Mouse (Mus musculus) midbrain, embryonic 16.5 days (tissue): ENCODE results near the gene Arhgef15. TPM values are rescaled to one million over a fixed set of nuclear protein-coding genes. Genes with fewer than 3 reads are reported as not detected.
"Not testable (repeated sequence)": the region's sequence is repeated elsewhere in the genome, so short reads cannot be mapped to it uniquely, and the experiment has no call there.

Experiments used
- ATAC-seq: fragments of 200-750 bp; cut with Nextera tagmentation; 2 replicates; pipeline ENCODE4 v1.8.0; 2017; ENCODE audit warnings: moderate TSS enrichment
- H3K27ac ChIP-seq: fragments of 300-500 bp; sonication (generic); 2 replicates; pipeline ENCODE4 v1.5.1; 2014; ENCODE audit warnings: mild to moderate bottlenecking, low read length, mixed read lengths
- H3K27me3 ChIP-seq: fragments of 300-500 bp; sonication (generic); 2 replicates; pipeline ENCODE4 v1.6.1; 2014; ENCODE audit warnings: low read depth, low read length, mixed read lengths; ENCODE audit not compliant: control insufficient read depth, insufficient read depth
- H3K36me3 ChIP-seq: fragments of 300-500 bp; sonication (generic); 2 replicates; pipeline ENCODE4 v1.6.1; 2014; ENCODE audit warnings: mild to moderate bottlenecking, low read length, moderate library complexity, mixed read lengths; ENCODE audit not compliant: control insufficient read depth, insufficient read depth
- H3K4me1 ChIP-seq: fragments of 300-500 bp; sonication (generic); 2 replicates; pipeline ENCODE4 v1.6.1; 2014; ENCODE audit warnings: mild to moderate bottlenecking, low read length, mixed read lengths; ENCODE audit not compliant: control insufficient read depth, insufficient read depth
- H3K4me2 ChIP-seq: fragments of 300-500 bp; sonication (generic); 2 replicates; pipeline ENCODE4 v1.6.1; 2014; ENCODE audit warnings: mild to moderate bottlenecking, low read length, mixed read lengths
- H3K4me3 ChIP-seq: fragments of 300-500 bp; sonication (generic); 2 replicates; pipeline ENCODE4 v1.5.1; 2014; ENCODE audit warnings: low read depth, mild to moderate bottlenecking, low read length, moderate library complexity, mixed read lengths
- H3K9ac ChIP-seq: fragments of 300-500 bp; sonication (generic); 2 replicates; pipeline ENCODE4 v1.6.1; 2014; ENCODE audit warnings: low read depth, low read length, mixed read lengths
- H3K9me3 ChIP-seq: fragments of 300-500 bp; sonication (generic); replicated peaks from 2 replicates; pipeline ENCODE4 v1.6.1; 2014; ENCODE audit warnings: mild to moderate bottlenecking, low read length, mixed read lengths; ENCODE audit not compliant: control insufficient read depth, poor library complexity, severe bottlenecking
- WGBS: fragments of 180-500 bp; shearing (Covaris S2); extraction: QIAGEN DNeasy Blood & Tissue Kit; methylation state at CpG from one replicate; pipeline ENCODE4 v1.1.7; 2014; 5-methylcytosine and 5-hydroxymethylcytosine counted together
- polyA plus RNA-seq: library from polyadenylated mRNA; unstranded; fragments of >200 nt; fragmentation: Nextera tagmentation; extraction: Ambion mirVana; gene quantifications from 2 replicates; pipeline ENCODE4 v1.2.1, GENCODE M21; 2015

Arhgef15 gene
- polyA plus RNA-seq, 1 experiment from 2014 or later, result 30.5 TPM

DNA sequence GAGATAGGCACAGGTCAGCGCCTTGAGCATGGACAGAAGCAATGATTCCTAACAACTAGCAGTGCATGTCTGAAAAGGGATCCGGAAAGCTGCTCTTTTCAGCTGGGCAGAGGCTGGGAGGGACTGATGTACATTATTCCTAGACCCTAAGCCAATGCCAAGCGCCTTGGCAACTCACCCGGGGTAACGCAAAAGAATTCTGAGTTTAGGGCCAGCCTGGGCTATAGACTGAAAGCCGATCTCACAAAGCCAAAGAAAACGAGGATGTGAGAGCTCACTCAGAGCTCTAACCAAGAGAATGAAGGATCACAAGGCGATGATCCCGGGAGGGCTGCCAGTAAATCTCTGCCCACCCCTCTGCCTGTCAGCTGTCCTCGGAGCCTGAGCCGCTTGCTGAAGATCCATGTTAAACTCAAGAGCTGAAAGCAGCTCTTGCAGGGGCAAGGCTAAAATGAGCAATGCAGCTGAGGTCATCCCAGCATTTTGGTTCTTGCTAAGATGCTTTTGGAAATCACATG lies 30.1 kb upstream of the Arhgef15 start:
- H3K4me3 ChIP-seq, result no peak overlapping the region
- 86% methylated on average over 11 of the region's 11 CpGs for WGBS
- H3K4me1 ChIP-seq, result no peaks in the 10 kb centered on the region
- ATAC-seq, result no peak
- no peak overlapping the region for H3K27ac ChIP-seq
- H3K9me3 ChIP-seq, result no peaks in the 10 kb centered on the region
- peaks cover 31% of the 10 kb centered on the region for H3K36me3 ChIP-seq
- H3K27me3 ChIP-seq, result no peaks in the 10 kb centered on the region
- no peak overlapping the region for H3K4me2 ChIP-seq
- no peak overlapping the region for H3K9ac ChIP-seq

GRCm38 (mm10) chr11:68982639-68983369 lies 25.5 kb upstream of the Arhgef15 start:
- no peak overlapping the region for H3K4me2 ChIP-seq
- 36% methylated on average over 4 of the region's 4 CpGs for WGBS
- H3K4me1 ChIP-seq, result no peaks in the 10 kb centered on the region
- no peaks in the 10 kb centered on the region for H3K9me3 ChIP-seq
- no peak overlapping the region for H3K27ac ChIP-seq
- H3K27me3 ChIP-seq, result no peaks in the 10 kb centered on the region
- no peaks in the 10 kb centered on the region; the same call in 1 of the 2 replicates for H3K36me3 ChIP-seq
- 0 out of 2 replicates have a peak, but pooled peaks have one; percentile 60 for ATAC-seq
- no peak overlapping the region for H3K4me3 ChIP-seq
- no peak overlapping the region for H3K9ac ChIP-seq

GRCm38 (mm10) chr11:68980919-68981318 lies 23.6 kb upstream of the Arhgef15 start:
- no peak overlapping the region for H3K4me3 ChIP-seq
- H3K36me3 ChIP-seq, result no peaks in the 10 kb centered on the region
- H3K9ac ChIP-seq, result no peak overlapping the region
- H3K27ac ChIP-seq, result no peak overlapping the region
- no peak overlapping the region for H3K4me2 ChIP-seq
- 79% methylated on average over 3 of the region's 3 CpGs for WGBS
- no peaks in the 10 kb centered on the region for H3K9me3 ChIP-seq
- H3K4me1 ChIP-seq, result no peaks in the 10 kb centered on the region
- H3K27me3 ChIP-seq, result no peaks in the 10 kb centered on the region
- ATAC-seq, result no peak

DNA sequence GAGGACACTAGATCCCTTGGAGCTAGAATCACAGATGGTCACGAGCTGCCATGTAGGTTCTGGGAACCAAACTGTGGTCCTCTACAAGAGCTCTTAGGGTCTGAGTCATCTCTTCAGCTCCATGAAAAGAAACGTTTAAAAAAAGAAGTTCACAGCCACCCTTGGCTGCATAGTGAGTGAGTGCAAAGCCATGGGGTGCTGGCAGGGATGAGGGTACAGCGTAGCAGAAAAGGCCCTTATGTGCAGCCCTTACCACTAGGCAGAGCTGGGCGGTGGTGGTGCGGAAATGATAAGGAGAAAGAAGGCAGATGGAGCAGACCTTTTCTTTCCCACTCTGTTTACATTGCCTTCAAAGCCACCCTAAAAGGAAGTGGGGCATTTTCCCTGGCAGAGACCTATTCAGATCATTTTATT lies 22.0 kb upstream of the Arhgef15 start:
- no peaks in the 10 kb centered on the region for H3K4me1 ChIP-seq
- no peak overlapping the region for H3K27ac ChIP-seq
- H3K9me3 ChIP-seq, result no peaks in the 10 kb centered on the region
- H3K27me3 ChIP-seq, result no peaks in the 10 kb centered on the region
- no peak overlapping the region for H3K4me2 ChIP-seq
- H3K9ac ChIP-seq, result no peak overlapping the region
- no peak for ATAC-seq
- 66% methylated on average over 5 of the region's 5 CpGs for WGBS
- H3K36me3 ChIP-seq, result no peaks in the 10 kb centered on the region
- H3K4me3 ChIP-seq, result no peak overlapping the region

- H3K27ac ChIP-seq, result no peak overlapping the region
Measured at GRCm38 (mm10) chr11:68975601-68976000, 18.3 kb upstream of the Arhgef15 start.

DNA sequence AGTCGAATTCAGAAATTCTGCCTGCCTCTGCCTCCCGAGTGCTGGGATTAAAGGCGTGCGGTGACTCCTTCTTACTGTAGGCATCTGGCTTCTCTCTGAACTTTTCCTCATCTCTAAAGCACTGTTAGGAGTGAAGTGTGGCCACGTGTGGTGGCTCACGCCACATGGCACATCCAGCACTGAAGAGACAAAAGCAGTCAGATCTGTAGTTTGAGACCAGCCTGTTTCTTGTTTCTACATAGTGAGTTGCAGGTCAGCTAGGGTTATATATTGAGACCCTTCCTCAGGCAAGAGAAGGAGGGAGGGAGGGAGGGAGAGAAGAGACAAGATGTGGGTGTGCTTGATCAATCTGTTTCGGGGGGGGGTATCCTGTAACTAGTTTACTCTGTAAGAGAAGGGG lies 17.8 kb upstream of the Arhgef15 start, which contains the start of gene Rangrf:
Gene Rangrf, minus strand, starts transcription at position 101 of the 400 bp plus-strand sequence.
- Histone ChIP-seq H3K4me2 (peak within 1 kb of the TSS; percentile 75), H3K4me3 (peak within 1 kb of the TSS; percentile 43), H3K36me3 (no peaks in the 10 kb centered on the region), H3K27me3 (no peaks in the 10 kb centered on the region), H3K4me1 (peaks cover 5% of the 10 kb centered on the region; the same call in 1 of the 2 replicates), H3K9ac (0 out of 2 replicates have a peak within 1 kb of the TSS, but pooled peaks have one; percentile 1), H3K9me3 (no peaks in the 10 kb centered on the region), H3K27ac (no peak within 1 kb of the TSS)
- no peak for ATAC-seq
- 82% methylated on average over 7 of the region's 7 CpGs for WGBS

More at GRCm38 (mm10) chr11:68975601-68976000, 18.3 kb upstream of the Arhgef15 start:
- Histone ChIP-seq H3K9me3 (no peaks in the 10 kb centered on the region), H3K36me3 (no peaks in the 10 kb centered on the region), H3K4me1 (peaks cover 5% of the 10 kb centered on the region; the same call in 1 of the 2 replicates), H3K9ac (no peak overlapping the region), H3K4me2 (no peak overlapping the region), H3K4me3 (no peak overlapping the region), H3K27me3 (no peaks in the 10 kb centered on the region)
- no peak for ATAC-seq
- 93% methylated on average over 1 of the region's 1 CpGs for WGBS

GRCm38 (mm10) chr11:68974059-68974450 lies 16.8 kb upstream of the Arhgef15 start:
- H3K9ac ChIP-seq, result 0 out of 2 replicates have a peak overlapping the region, but pooled peaks have one; percentile 1
- peak overlapping the region; percentile 43 for H3K4me3 ChIP-seq
- no peaks in the 10 kb centered on the region for H3K27me3 ChIP-seq
- no peaks in the 10 kb centered on the region for H3K36me3 ChIP-seq
- no peak overlapping the region for H3K27ac ChIP-seq
- H3K4me2 ChIP-seq, result peak overlapping the region; percentile 75
- H3K9me3 ChIP-seq, result no peaks in the 10 kb centered on the region
- WGBS, result 21% methylated on average over 6 of the region's 6 CpGs
- ATAC-seq, result 0 out of 2 replicates have a peak, but pooled peaks have one; percentile 2
- peaks cover 5% of the 10 kb centered on the region; the same call in 1 of the 2 replicates for H3K4me1 ChIP-seq

DNA sequence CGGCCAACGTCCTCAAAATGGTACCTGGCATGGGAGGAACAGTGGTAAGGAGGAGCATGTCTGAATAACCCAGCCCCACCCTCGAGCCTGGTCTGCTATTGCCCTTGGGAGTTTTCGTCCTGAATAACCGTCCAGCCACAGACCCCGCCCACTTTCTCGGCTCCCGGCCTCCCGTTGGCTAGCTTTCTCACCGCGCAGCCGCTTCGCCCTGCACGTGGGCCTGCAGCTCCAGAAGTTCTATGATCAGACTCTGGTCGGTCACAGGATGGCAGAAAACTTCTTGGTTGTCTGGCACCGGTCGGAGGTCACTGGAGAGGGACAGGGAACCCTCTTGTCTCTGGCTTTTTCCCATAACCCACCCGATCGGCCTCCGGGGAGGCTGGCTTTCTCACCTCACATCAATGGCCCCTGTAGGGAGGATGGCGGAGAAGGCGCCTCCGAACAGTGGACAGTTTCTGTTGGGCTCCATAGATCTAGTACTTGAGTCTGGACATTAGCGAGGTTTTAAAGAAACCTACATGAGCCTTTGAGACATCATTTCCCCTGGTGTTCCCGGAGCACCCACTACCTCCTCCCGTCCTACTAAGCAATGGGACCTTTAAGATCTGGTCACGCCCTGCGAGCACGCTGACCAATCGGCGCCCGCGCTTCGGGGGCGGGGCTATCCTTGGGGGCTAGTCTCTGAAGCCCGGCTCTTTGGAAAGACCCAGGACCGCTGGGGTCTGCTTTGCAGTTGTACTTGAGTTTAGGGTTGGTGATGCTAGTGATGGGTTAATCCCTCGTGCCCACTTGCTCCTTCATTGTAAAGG lies 16.2 kb upstream of the Arhgef15 start:
- not testable (repeated sequence) for H3K27me3 ChIP-seq, H3K9me3 ChIP-seq, H3K27ac ChIP-seq, H3K4me1 ChIP-seq, H3K36me3 ChIP-seq
- H3K4me2 ChIP-seq, result peak overlapping the region; percentile 75
- WGBS, result under 1% methylated on average over 37 of the region's 38 CpGs
- 0 out of 2 replicates have a peak overlapping the region, but pooled peaks have one; percentile 20 for H3K9ac ChIP-seq
- peak overlapping the region; percentile 43 for H3K4me3 ChIP-seq
- ATAC-seq, result peak; percentile 88
